Mouse (Mus musculus): ENCODE data around the gene Msl1.

DNA sequence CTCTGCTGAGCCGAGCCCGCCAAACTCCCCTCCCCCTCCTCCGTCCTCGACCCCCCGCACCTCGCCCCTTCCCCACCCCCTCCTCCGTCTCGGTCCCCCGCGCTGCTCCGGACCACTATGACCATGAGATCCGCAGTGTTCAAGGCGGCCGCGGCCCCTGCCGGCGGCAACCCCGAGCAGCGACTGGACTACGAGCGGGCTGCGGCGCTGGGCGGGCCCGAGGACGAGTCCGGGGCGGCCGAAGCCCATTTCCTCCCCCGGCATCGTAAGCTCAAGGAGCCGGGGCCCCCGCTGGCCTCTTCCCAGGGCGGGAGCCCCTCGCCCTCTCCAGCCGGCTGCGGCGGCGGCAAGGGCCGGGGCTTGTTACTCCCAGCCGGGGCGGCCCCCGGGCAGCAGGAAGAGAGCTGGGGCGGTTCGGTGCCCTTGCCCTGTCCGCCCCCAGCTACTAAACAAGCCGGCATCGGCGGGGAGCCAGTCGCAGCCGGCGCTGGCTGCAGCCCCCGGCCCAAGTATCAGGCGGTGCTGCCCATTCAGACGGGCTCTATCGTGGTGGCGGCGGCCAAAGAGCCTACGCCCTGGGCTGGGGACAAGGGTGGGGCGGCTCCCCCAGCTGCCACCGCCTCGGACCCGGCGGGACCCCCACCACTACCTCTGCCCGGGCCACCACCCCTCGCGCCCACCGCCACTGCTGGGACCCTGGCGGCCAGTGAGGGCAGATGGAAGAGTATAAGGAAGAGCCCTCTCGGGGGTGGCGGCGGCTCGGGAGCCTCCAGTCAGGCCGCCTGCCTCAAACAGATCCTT is 598 bp downstream of the Msl1 start:
- no peak for TF ChIP-seq CTCF (IDR thresholded peaks at IDR 0.05; ENCODE audit: borderline replicate concordance, insufficient read depth, low read depth, low read length)
- no peak for TF ChIP-seq POLR2A (IDR thresholded peaks at IDR 0.05; ENCODE audit: borderline replicate concordance, insufficient read depth, low read length)
